Mouse (Mus musculus) ovary, postnatal 14 days (tissue): ENCODE results near the gene Zdhhc17.

Experiments
- DNase-seq: peaks from one replicate; pipeline ENCODE4 v3.0.0; 2022; ENCODE audit warnings: low spot score

Zdhhc17 gene

GRCm38 (mm10) chr10:110920368-110920950, 89.5 kb downstream of the Zdhhc17 start:
- no peak for DNase-seq

GRCm38 (mm10) chr10:110919531-110920343, 90.2 kb downstream of the Zdhhc17 start, which contains the start of gene Csrp2:
Csrp2 (plus strand) TSS chr10:110919789.
- DNase-seq: peak; percentile 81

- DNase-seq: no peak
Measured at GRCm38 (mm10) chr10:110918414-110919391, 91.2 kb downstream of the Zdhhc17 start.

- no peak for DNase-seq
Measured at GRCm38 (mm10) chr10:110917521-110917920, 92.4 kb downstream of the Zdhhc17 start.

- no peak for DNase-seq
Measured at GRCm38 (mm10) chr10:110916666-110917344, 93.1 kb downstream of the Zdhhc17 start.

GRCm38 (mm10) chr10:110903862-110904261, 106.1 kb downstream of the Zdhhc17 start:
- DNase-seq: no peak

- no peak for DNase-seq
Measured at GRCm38 (mm10) chr10:110899744-110900501, 110.0 kb downstream of the Zdhhc17 start.
